Mouse (Mus musculus) B cell, adult 62 days (primary cell): Measurements from ENCODE around the gene Tmsb15l. TPM values are rescaled to one million over a fixed set of nuclear protein-coding genes. Genes with fewer than 3 reads are reported as not detected.

Source experiments
- total RNA-seq: library from RNA; stranded (reverse); gene quantifications from 4 replicates; pipeline ENCODE4 v1.2.4, GENCODE M21; 2023

Gene Tmsb15l
- total RNA-seq: 3.0 to 6.6 TPM (median 4.6 TPM) in 3 of 4 replicates, not detected in the other

DNA sequence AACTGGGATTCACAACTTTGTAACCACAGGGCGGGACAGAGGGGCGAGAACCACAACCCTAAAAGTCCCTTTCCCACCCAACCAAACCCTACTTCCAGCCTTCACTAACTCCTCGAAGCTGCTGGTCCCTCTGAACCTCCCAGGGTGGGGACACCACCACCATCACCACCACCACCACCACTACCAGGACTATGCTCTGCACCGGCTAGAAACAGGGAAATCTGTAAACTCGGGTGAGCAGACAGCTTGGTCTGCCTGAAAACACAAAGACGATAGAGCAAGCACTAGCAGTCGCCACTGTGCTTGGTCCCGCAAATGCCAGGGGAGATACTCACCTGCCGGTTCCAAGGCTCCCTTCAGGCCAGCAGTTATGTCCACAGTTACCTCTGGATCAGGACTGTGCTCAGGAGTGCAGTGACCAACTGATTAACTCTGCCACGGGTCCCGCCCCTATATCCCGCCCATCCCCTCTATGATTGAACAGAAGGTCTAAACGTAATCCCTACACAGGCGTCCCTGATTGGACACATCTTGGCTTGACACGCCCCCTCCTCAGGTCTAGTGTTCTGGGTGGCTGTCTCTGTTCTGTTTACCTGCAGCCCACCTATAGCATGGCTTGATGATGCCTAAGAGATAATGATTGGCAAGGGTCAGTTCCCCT, at the start of gene Tmsb15l, which contains the start of gene Tmsb15b1:
Gene Tmsb15l (minus strand): TSS at position 446 of the 661 bp plus-strand sequence.
Gene Tmsb15b1 (minus strand): TSS at position 451 of the 661 bp plus-strand sequence.

GRCm38 (mm10) chrX:136992978-136993547, 16.4 kb upstream of the Tmsb15l start, which contains the start of gene Zcchc18:
Zcchc18 (plus strand) TSS chrX:136993155.

GRCm38 (mm10) chrX:136975397-136975796, 1.3 kb downstream of the Tmsb15l start, which contains the start of gene Tmsb15b2:
Tmsb15b2 (minus strand) TSS chrX:136975497.

DNA sequence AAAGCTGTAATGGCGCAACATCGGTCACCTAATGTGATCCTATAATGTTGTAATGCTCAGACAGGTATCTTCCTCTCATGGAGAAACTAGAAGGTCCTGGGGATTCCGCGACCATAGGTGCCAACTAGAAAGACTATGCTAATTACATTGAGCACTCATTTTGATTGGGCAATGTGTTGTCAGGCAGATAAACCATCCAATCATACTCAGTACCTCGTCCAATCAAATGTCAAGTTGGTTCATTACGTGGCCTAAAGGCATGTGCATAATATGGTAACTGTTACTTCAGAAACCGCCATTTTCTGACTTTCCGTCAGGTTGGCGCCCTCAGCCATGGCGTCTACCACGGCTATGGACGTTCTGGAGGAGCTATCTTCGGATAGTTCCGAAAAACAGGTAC, 49.6 kb downstream of the Tmsb15l start, which contains the start of gene H2bfm:
Gene H2bfm (plus strand): TSS at position 295 of the 400 bp plus-strand sequence.

Other genes starting within 250 kb of the Tmsb15l start
- gene Morf4l2, start 233.2 kb downstream of the Tmsb15l start, total RNA-seq: 111 to 140 TPM (median 128 TPM) in 4 replicates
- gene Glra4, start 196.7 kb downstream of the Tmsb15l start, total RNA-seq: not detected in 4 replicates
- gene Plp1, start 154.2 kb downstream of the Tmsb15l start, total RNA-seq: 4.9 to 6.6 TPM (median 5.1 TPM) in 4 replicates
- gene Rab9b, start 108.1 kb downstream of the Tmsb15l start, total RNA-seq: not detected in 4 replicates
- not detected in 4 replicates for gene H2bfm, start 49.5 kb downstream of the Tmsb15l start, total RNA-seq
- gene Tmsb15b2, start 1.4 kb downstream of the Tmsb15l start, total RNA-seq: 11.4 to 22.6 TPM (median 19.7 TPM) in 4 replicates
- 12.6 to 19.7 TPM (median 15.6 TPM) in 4 replicates for gene Tmsb15b1, start within 50 bp of the Tmsb15l start, total RNA-seq
- 13.4 to 17.0 TPM (median 13.9 TPM) in 4 replicates for gene Zcchc18, start 16.3 kb upstream of the Tmsb15l start, total RNA-seq
- gene Slc25a53, start 61.4 kb upstream of the Tmsb15l start, total RNA-seq: 29.8 to 43.7 TPM (median 39.6 TPM) in 4 replicates
- 6.5 to 7.1 TPM (median 6.8 TPM) in 4 replicates for gene Fam199x, start 72.7 kb upstream of the Tmsb15l start, total RNA-seq
- gene Esx1, start 145.2 kb upstream of the Tmsb15l start, total RNA-seq: not detected in 4 replicates